Mouse (Mus musculus) lung, adult 2 months (tissue): ENCODE measurements at regions not wholly inside any gene's neighbourhood (a gene's known extent, or its start where the extent isn't known, plus 50 kb on each side); places are given as distances from the start of the nearest gene placed in this dataset.

Experiments used
- CTCF ChIP-seq: fragments of 200-500 bp; IDR thresholded peaks from 2 replicates; pipeline ENCODE4 v1.5.1; 2011; ENCODE audit warnings: mild to moderate bottlenecking, low read length, control low read depth; ENCODE audit not compliant: insufficient read depth
- POLR2A ChIP-seq: fragments of 200-500 bp; IDR thresholded peaks from 2 replicates; pipeline ENCODE4 v1.6.1; 2011; ENCODE audit warnings: low read depth, mild to moderate bottlenecking, control low read depth, low read length, borderline replicate concordance; ENCODE audit errors: extremely low read depth

DNA sequence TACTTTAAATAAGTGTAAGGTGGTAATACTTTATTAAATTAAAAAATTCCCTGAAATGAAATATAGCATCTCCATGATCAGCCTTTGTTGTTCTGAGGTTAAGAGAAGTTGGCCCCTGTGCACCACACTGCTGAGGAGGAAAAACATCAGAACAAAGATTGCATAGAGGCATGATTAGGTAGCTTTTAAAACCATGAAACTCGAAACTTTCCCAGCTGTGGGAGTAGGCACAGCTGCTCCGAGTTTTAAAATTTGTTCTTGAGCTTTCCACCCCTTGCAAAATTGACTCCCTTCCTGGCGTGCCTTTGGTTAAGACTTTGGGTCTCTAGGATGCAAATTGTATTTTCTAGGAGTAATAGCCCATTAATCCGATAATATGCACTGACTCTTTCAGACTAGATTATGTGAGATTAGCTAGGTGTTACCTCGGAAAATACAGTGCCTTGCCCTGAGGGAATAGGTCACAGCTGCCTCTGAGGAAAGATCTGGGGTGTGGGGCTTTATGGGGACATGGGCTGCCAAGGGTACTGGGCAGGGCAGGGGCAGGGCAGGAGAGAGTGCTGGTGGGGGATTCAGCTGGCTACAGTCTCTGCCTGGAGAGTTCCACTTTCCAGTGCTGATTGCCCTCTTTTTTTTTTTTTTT lies 110.1 kb upstream of the Slc30a5 start:
- TF ChIP-seq POLR2A (no peak), CTCF (no peak)
